Mouse (Mus musculus) right cerebral cortex, adult 18-20 months (tissue): ENCODE data around the gene Tgtp2.
A peak's percentile ranks its signal among the peaks of the same experiment; 100 is the strongest.
"Not testable (repeated sequence)": the region's sequence is repeated elsewhere in the genome, so short reads cannot be mapped to it uniquely, and the experiment has no call there.

Experiments used
- DNase-seq: peaks from one replicate; pipeline ENCODE4 v3.0.0; 2022; ENCODE audit warnings: mixed read lengths

The Tgtp2 gene

GRCm38 (mm10) chr11:49063713-49064469 is at the start of gene Tgtp2:
Tgtp2 (minus strand) TSS chr11:49064206.
- DNase-seq: not testable (repeated sequence)

DNA sequence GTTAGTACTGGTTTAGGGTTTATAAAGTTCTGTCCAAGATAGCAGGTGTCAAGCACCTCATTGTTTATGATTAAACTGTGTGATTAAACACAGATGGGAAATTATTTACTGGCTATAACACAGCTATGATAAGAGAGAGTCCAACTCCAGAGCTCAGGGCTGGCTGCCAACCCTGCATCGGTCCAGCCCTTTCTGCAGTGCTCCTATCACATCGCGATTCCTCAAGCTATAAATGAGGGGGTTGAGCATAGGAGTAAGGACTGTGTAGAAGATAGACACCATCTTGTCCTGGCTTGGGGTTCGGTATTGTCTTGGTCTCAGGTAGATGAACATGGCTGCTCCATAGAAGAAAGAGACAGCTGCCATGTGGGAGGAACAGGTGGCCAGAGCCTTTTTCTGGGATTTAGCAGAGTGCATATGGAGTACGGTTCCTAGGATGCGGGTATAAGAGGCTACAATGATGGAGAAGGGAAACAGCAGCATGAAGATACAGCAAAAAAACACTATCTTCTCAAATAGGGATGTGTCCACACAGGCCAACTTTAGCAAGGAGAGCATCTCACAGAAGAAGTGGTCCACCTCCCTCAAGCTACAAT is 48.7 kb upstream of the Tgtp2 start:
- no peak for DNase-seq

GRCm38 (mm10) chr11:49111000-49111399 is 47.0 kb upstream of the Tgtp2 start:
- peak; percentile 20 for DNase-seq

- peak; percentile 34 for DNase-seq
Observed at GRCm38 (mm10) chr11:49108833-49109232, 44.8 kb upstream of the Tgtp2 start.

GRCm38 (mm10) chr11:49107650-49108537 is 43.9 kb upstream of the Tgtp2 start:
- no peak for DNase-seq

- DNase-seq: no peak
Observed at GRCm38 (mm10) chr11:49105752-49106151, 41.7 kb upstream of the Tgtp2 start.

- DNase-seq: peak; percentile 71
Observed at GRCm38 (mm10) chr11:49103047-49103693, 39.2 kb upstream of the Tgtp2 start.

DNA sequence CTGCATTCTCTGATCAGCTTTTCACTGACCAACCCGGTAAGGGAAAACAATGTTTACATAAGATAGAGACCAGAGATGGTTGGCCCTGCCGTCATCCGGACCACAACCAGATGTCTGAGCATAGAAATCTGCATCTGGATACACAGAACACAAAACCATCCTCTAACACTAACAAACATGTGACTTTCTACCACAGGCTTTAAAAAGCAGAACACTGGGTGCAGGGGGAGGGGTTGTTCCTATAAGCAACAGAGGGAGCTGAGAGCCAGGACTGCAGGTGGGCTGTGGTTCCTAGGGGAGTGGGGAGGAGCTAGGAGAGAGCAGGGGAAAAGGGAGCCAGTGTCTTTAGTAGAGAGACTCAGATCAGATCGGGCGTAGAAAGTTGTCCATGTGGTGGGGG is 37.5 kb upstream of the Tgtp2 start:
- no peak for DNase-seq

DNA sequence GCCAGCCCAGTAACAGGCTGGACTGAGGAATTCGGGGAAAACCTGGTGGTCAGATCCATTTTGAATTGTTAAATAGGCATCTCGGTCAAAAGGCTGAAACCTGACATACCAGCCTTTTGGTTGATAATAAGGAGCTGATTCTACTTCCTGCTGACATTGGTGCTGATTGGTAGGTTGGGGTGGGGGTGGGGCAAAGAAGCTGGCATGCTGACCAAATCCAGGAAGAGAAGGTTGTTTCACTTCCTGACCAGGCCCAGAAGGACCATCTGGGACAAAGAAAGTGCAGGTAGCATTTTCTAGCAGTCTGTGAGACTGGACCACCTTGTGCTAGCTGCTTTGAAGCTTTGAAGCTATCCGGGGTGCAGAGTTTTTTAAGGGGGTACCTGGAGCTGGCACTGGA is 36.4 kb upstream of the Tgtp2 start:
- DNase-seq: no peak

GRCm38 (mm10) chr11:49095367-49095766 is 31.4 kb upstream of the Tgtp2 start:
- DNase-seq: no peak

GRCm38 (mm10) chr11:49093861-49094660 is 30.1 kb upstream of the Tgtp2 start:
- DNase-seq: no peak

GRCm38 (mm10) chr11:49092786-49093185 is 28.8 kb upstream of the Tgtp2 start:
- DNase-seq: no peak

GRCm38 (mm10) chr11:49092053-49092586 is 28.1 kb upstream of the Tgtp2 start:
- DNase-seq: no peak

DNA sequence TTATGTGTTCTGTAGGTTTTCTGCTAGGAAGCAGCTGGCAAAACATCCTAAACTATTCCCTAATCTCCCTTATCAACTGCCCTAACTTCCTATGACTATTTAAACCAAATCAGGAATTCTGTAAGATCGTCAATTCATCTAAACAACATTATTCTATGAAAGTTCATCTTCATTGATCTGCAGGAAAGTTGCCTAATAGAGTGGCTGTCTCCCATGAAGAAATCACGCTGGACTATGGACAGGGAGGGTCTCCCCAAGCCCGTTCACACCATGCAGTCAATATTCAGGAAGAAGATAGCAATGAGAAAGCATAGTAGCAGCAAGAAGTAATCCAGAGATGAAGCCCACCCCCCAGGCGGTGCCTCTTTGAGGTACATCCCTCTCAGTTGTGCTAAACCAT is 27.2 kb upstream of the Tgtp2 start:
- DNase-seq: no peak

DNA sequence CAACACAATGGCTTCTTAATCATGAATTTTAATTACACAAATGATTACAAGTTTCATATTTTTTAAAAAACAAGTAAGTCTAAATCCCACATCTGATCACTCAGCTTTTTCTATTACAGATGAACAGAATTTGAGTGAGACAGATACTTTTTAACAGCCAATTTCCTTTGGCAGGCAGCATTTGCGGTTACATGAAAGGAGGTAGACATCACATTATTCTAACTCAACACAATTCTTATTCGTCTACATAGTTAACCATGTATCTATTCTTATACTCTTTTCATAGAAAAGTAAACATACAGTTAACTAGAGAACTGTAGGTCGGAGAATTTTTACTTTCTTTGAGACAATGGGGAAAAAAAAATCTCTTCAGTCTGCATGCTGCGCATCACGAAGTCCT is 26.5 kb upstream of the Tgtp2 start:
- no peak for DNase-seq

DNA sequence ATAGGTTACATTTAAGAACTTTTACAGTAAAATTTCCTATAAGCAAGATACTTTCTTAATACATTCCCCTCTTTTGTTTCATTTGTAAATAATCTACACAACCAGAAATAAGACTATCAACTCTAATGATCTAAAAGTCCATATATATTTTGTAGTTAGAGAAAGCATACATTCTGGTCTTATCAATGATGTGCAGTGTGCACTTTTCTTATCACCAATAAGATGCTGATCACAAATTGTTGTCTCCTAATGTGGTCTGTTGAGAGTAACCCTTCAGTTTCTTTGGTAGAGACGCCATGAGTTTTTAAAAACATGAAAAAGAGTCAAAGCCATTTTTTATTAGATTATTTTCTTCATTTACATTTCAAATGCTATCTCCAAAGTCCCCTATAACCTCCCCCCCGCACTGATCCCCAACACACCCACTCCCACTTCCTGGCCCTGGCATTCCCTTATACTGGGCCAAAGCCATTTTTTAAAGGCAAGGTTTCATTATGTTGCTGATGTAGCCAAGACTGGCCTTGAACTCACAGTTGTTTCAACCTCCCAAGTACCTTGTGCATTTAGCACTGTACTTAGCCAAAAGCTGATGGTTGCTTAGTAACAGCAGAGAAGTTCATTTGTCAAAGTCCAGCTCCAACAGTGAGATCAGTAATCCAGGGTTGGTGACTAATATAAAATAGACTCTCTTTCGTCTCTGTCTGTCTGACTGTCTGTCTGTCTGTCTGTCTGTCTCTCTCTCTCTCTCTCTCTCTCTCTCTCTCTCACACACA is 25.9 kb upstream of the Tgtp2 start:
- no peak for DNase-seq

- no peak for DNase-seq
Observed at GRCm38 (mm10) chr11:49088990-49089652, 25.1 kb upstream of the Tgtp2 start.

DNA sequence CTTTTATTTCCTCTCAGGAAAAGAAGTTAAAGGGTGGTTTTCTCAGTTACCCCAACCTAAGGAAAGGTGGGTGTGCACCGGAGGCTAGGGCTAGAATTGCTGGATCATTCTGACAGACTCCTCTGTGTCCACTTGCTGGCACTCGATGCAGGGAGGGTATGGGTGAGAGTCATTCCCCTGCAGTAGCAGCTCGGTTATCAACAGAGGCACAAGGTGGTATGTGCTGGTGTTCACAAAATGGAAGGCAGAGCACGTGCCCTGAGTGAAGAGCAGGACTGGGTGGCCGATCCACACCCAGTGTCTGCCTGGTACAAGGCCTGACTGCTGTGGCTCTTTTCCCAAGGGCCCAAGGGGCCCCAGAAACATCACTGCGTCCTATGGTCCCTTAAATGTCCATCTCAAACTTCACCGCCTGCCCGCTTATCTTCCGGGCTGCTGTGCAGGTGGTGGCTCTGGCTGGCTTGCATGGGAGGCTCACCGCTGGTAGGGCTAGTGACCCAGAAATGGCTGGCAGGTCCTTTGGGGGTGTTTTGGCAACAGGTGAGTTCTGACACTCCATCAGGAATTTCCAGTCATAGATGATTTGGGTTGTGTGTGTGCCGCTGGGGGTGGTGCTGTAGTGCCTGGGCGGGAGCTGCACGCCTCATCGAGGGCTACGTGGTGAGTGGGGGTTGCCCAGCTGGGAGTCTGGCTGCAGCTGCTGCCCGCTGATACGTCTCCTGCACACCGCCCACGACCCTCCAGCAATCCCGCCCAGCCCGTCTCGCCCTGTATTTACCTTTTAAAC is 24.0 kb upstream of the Tgtp2 start:
- no peak for DNase-seq

DNA sequence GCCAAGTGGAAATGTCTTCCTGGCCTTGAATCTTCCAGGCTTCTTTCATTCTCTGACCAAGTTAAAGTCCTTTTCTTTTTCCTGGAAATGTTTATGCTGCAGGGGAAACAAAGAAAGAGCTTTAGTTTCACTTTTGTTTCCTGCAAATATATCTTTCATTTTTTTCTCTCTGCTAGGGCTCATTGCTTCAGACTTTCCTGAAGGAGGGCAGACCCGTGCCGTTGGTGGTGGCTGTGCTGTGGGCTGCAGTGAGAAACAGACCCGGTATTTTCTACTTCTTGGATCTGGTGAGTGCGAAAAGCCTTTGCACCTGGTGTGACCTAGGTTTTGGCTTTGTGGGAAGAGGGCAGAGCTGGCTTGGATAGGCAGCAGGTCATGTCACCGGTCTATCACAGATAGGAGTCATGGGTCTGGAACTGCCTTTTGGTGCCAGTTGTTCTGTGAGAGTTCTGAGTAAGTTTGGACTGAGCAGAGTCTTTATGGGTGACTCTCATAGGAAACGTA is 22.9 kb upstream of the Tgtp2 start:
- no peak for DNase-seq

GRCm38 (mm10) chr11:49084875-49085274 is 20.9 kb upstream of the Tgtp2 start:
- DNase-seq: no peak
